ENCODE assay signal across 9 mouse cellular contexts in the genomic region with DNA sequence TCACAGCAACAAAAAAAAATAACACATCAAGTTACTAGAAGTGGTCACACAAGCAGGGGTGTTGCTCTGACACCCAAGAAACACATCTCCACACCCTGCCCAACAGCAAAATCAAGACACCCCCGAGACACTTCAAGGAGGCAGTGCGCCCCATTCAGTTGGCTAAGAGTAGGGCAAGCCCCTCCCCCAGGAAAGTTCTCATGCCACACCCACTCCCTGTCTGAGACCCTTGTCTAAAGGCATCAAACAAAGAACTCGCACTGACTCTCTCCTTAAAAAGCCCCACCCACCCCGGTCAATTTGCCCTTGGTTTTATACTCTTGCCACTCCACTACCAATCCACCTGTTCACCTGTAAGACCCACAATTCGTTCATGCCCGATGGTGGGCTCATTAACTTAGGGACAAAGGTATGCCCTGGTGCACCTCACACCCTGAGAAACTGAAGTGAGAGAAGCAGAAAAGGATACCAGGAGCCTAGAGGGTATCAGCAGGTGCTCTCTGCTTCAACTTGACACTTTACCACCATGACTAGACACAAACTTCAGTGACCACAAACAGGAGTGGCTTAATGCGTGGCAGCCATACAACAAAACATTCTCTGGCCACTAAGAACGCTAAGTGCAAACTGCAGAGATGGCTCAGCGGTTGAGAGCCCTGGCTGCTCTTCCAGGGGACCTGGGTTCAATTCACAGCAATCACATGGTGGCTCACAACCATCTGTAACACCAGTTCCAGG. TPM values are rescaled to one million over a fixed set of nuclear protein-coding genes. Genes with fewer than 3 reads are reported as not detected.
DNase-seq lines count a peak whose midpoint lies in the region; ATAC-seq and TF ChIP-seq lines count a peak whose summit lies in the region.
"Had no signal": no experiment of that assay in that cellular context is flagged by ENCODE, and none has a peak within 500 bp of the region (broad histone marks: within the 10 kb centered on the region; RNA-seq: fewer than 3 reads in every experiment).

No protein-coding gene starts in this region.

- H3K36me3 ChIP-seq in kidney, embryonic 15.5 days, result peaks cover 41% of the 10 kb centered on the region
- H3K36me3 ChIP-seq in E14TG2a.4 (ENCODE audit: insufficient read depth, low read length), result peaks cover 84% of the 10 kb centered on the region
- H3K36me3 ChIP-seq in limb, embryonic 14.5 days (ENCODE audit: control insufficient read depth, insufficient read depth, low read length), result peaks cover 36% of the 10 kb centered on the region

- H3K4me3 ChIP-seq in kidney, embryonic 15.5 days (replicated peaks), result no peak overlapping the region
- H3K4me3 ChIP-seq in E14TG2a.4 (replicated peaks; ENCODE audit: low read length), result peak overlapping the region; percentile 35; the same call in 1 of the 2 replicates
- no peak overlapping the region for H3K4me3 ChIP-seq in limb, embryonic 14.5 days (replicated peaks; ENCODE audit: low read length)
- H3K4me3 ChIP-seq: embryonic facial prominence, embryonic 13.5 days had no signal

- 82% methylated on average over 9 of the region's 9 CpGs for WGBS in kidney, embryonic 15.5 days
- 90% methylated on average over 9 of the region's 9 CpGs for WGBS in limb, embryonic 14.5 days

- peak overlapping the region; percentile 45 for H3K27ac ChIP-seq in kidney, embryonic 15.5 days
- 0 out of 2 replicates have a peak overlapping the region, but pooled peaks have one; percentile 55 for H3K27ac ChIP-seq in limb, embryonic 14.5 days (replicated peaks; ENCODE audit: low read depth, low read length)

- H3K4me1 ChIP-seq in kidney, embryonic 15.5 days, result peaks cover 69% of the 10 kb centered on the region
- peaks cover 98% of the 10 kb centered on the region for H3K4me1 ChIP-seq in E14TG2a.4 (replicated peaks; ENCODE audit: low read depth, low read length)
- peaks cover 55% of the 10 kb centered on the region for H3K4me1 ChIP-seq in limb, embryonic 14.5 days (ENCODE audit: control insufficient read depth, insufficient read depth, low read length)

- no peak for TF ChIP-seq POLR2A in limb, embryonic 14.5 days (IDR thresholded peaks at IDR 0.05; ENCODE audit: borderline replicate concordance, extremely low read depth, insufficient read depth, insufficient read length)

- no peaks in the 10 kb centered on the region for H3K27me3 ChIP-seq in kidney, embryonic 15.5 days
- no peaks in the 10 kb centered on the region for H3K27me3 ChIP-seq in E14TG2a.4 (ENCODE audit: insufficient read depth, low read length)
- no peaks in the 10 kb centered on the region for H3K27me3 ChIP-seq in limb, embryonic 14.5 days (ENCODE audit: control insufficient read depth, insufficient read depth, low read length)
- H3K27me3 ChIP-seq: embryonic facial prominence, embryonic 13.5 days had no signal

- intact Hi-C loops in left cerebral cortex, postnatal 36 days (cut with DNase I), result no loop called here

- H3K9ac ChIP-seq in kidney, embryonic 15.5 days, result no peak overlapping the region
- H3K9ac ChIP-seq in limb, embryonic 14.5 days (ENCODE audit: low read depth, low read length, severe bottlenecking), result no peak overlapping the region
- H3K9ac ChIP-seq: embryonic facial prominence, embryonic 13.5 days had no signal

- no peak overlapping the region for H3K4me2 ChIP-seq in kidney, embryonic 15.5 days
- H3K4me2 ChIP-seq in limb, embryonic 14.5 days (replicated peaks; ENCODE audit: low read depth, low read length, severe bottlenecking), result no peak overlapping the region
- H3K4me2 ChIP-seq: embryonic facial prominence, embryonic 13.5 days had no signal

- ATAC-seq in kidney, embryonic 15.5 days (replicated peaks; ENCODE audit: low FRiP score), result no peak
- ATAC-seq in limb, embryonic 14.5 days (ENCODE audit: low FRiP score, low read depth), result no peak

- DNase-seq in cerebellum, adult 11-12 months, result peak; percentile 63
- no peak for DNase-seq in cerebellum, adult 8-10 months
- DNase-seq in kidney, adult 11 months, result no peak
- DNase-seq in limb, embryonic 14.5 days (ENCODE audit: low spot score), result no peak
- no peak for DNase-seq in spleen, postnatal 4 days (ENCODE audit: low spot score in 2 of 2)
- no peak for DNase-seq in left cerebral cortex, postnatal 36 days (ENCODE audit: low spot score in 2 of 2)

- TF ChIP-seq CTCF in E14TG2a.4 (conservative IDR thresholded peaks at IDR 0.05; ENCODE audit: low read length), result no peak

- H3K9me3 ChIP-seq in kidney, embryonic 15.5 days (replicated peaks), result no peaks in the 10 kb centered on the region
- no peaks in the 10 kb centered on the region for H3K9me3 ChIP-seq in E14TG2a.4 (ENCODE audit: low read length)
- no peaks in the 10 kb centered on the region for H3K9me3 ChIP-seq in limb, embryonic 14.5 days (ENCODE audit: control insufficient read depth, low read length)
- H3K9me3 ChIP-seq: embryonic facial prominence, embryonic 13.5 days had no signal

RNA-seq across cellular contexts. Expression of a gene that starts 45.8 kb away (rescaled TPM):
- 67.1 and 68.3 TPM in 2 replicates for polyA plus RNA-seq in kidney, embryonic 15.5 days (2015; fragmentation: Nextera tagmentation; extraction: Ambion mirVana)
- 47.6 and 49.5 TPM in 2 replicates for polyA plus RNA-seq in limb, embryonic 14.5 days (2012; rRNA removed)
- polyA plus RNA-seq in limb, embryonic 14.5 days (2014; fragmentation: Nextera tagmentation; extraction: Ambion mirVana), result 30.2 and 39.8 TPM in 2 replicates
- 100 to 1,000 TPM; 119 to 184 TPM for total RNA-seq in left cerebral cortex, postnatal 36 days (2021)
